ENCODE assay signal across 8 mouse cellular contexts in genomic region chr10:61980424-61980823, GRCm38 (mm10). TPM values are rescaled to one million over a fixed set of nuclear protein-coding genes. Genes with fewer than 3 reads are reported as not detected.
A peak's percentile ranks its signal among the peaks of the same experiment; 100 is the strongest.
DNase-seq lines count a peak whose midpoint lies in the region; ATAC-seq lines count a peak whose summit lies in the region.

No protein-coding gene starts in this region.

- H3K36me3 ChIP-seq in forebrain, embryonic 14.5 days (ENCODE audit: control insufficient read depth, insufficient read depth, low read length) = no peaks in the 10 kb centered on the region

- peaks cover 47% of the 10 kb centered on the region for H3K27me3 ChIP-seq in forebrain, embryonic 14.5 days (replicated peaks; ENCODE audit: control insufficient read depth, insufficient read depth, low read length)

- no peak overlapping the region for H3K4me2 ChIP-seq in forebrain, embryonic 14.5 days (ENCODE audit: low read length)

- H3K4me1 ChIP-seq in forebrain, embryonic 14.5 days (ENCODE audit: control insufficient read depth, insufficient read depth, low read length) = no peaks in the 10 kb centered on the region; the same call in 1 of the 2 replicates

- H3K9me3 ChIP-seq in forebrain, embryonic 14.5 days (replicated peaks; ENCODE audit: control insufficient read depth, low read length) = no peaks in the 10 kb centered on the region

- H3K9ac ChIP-seq in forebrain, embryonic 14.5 days (ENCODE audit: low read length) = no peak overlapping the region

- intact Hi-C loops in heart, postnatal 14 days (cut with DNase I) = loop anchor here (1.0 to 5.0 kb wide), 4 partner anchors 82 to 262 kb away; no protein-coding TSS in a partner anchor

- no peak overlapping the region for H3K4me3 ChIP-seq in forebrain, embryonic 14.5 days (ENCODE audit: low read depth, low read length)

- peak; percentile 65 for DNase-seq in Muller cell, postnatal 12 days (ENCODE audit: inconsistent ontology term)
- peak; percentile 91 for DNase-seq in forebrain, embryonic 14.5 days (ENCODE audit: low spot score)
- DNase-seq in heart, postnatal 14 days = peak; percentile 90 to 96
- DNase-seq in layer of hippocampus, postnatal 14 days (ENCODE audit: low spot score in 2 of 2) = peak; percentile 89 to 92
- DNase-seq in lung, postnatal 4 days = peak; percentile 86 to 92
- peak; percentile 81 for DNase-seq in right cerebral cortex, postnatal 25 days
- DNase-seq in urinary bladder, postnatal 4 days (ENCODE audit: low spot score in 2 of 2) = peak; percentile 82 to 95

- peak; percentile 68 for ATAC-seq in cerebellum, adult (ENCODE audit: insufficient number of reproducible peaks, low FRiP score, low TSS enrichment)
- ATAC-seq in forebrain, embryonic 14.5 days = peak; percentile 62

- 6% methylated on average over 7 of the region's 7 CpGs for WGBS in forebrain, embryonic 14.5 days

- H3K27ac ChIP-seq in forebrain, embryonic 14.5 days (ENCODE audit: low read depth, low read length) = no peak overlapping the region

RNA-seq across cellular contexts. Expression of gene Col13a1, which starts 1.5 kb away (rescaled TPM):
- 0.41 and 1.3 TPM in 2 replicates for polyA plus RNA-seq in forebrain, embryonic 14.5 days (2014; fragmentation: Nextera tagmentation; extraction: Ambion mirVana)
- 1 to 10 TPM; 1.3 to 1.8 TPM for total RNA-seq in heart, postnatal 14 days (2021)
- 1 to 10 TPM; 1.7 to 2.4 TPM for total RNA-seq in layer of hippocampus, postnatal 14 days (2021)
